Mouse (Mus musculus) embryonic facial prominence, embryonic 12.5 days (tissue): ENCODE results near the gene Hist1h2ab. TPM values are rescaled to one million over a fixed set of nuclear protein-coding genes. Genes with fewer than 3 reads are reported as not detected.
"Not testable (repeated sequence)": the region's sequence is repeated elsewhere in the genome, so short reads cannot be mapped to it uniquely, and the experiment has no call there.

ENCODE experiments used
- ATAC-seq: fragments of 200-750 bp; cut with Nextera tagmentation; 2 replicates; pipeline ENCODE4 v1.8.0; 2017; ENCODE audit not compliant: insufficient number of reproducible peaks, insufficient read depth, low FRiP score, low TSS enrichment
- H3K27ac ChIP-seq: fragments of 300-500 bp; sonication (generic); 2 replicates; pipeline ENCODE4 v1.5.1; 2016; ENCODE audit warnings: mild to moderate bottlenecking
- H3K27me3 ChIP-seq: fragments of 300-500 bp; sonication (generic); 2 replicates; pipeline ENCODE4 v1.6.1; 2016; ENCODE audit warnings: mild to moderate bottlenecking, moderate library complexity
- H3K36me3 ChIP-seq: fragments of 300-500 bp; sonication (generic); 2 replicates; pipeline ENCODE4 v1.6.1; 2016; ENCODE audit warnings: mild to moderate bottlenecking
- H3K4me1 ChIP-seq: fragments of 300-500 bp; sonication (generic); 2 replicates; pipeline ENCODE4 v1.6.1; 2016
- H3K4me2 ChIP-seq: fragments of 300-500 bp; sonication (generic); replicated peaks from 2 replicates; pipeline ENCODE4 v1.6.1; 2016; ENCODE audit warnings: mild to moderate bottlenecking, moderate library complexity
- H3K4me3 ChIP-seq: fragments of 300-500 bp; sonication (generic); 2 replicates; pipeline ENCODE4 v1.5.1; 2016; ENCODE audit warnings: mild to moderate bottlenecking
- H3K9ac ChIP-seq: fragments of 300-500 bp; sonication (generic); 2 replicates; pipeline ENCODE4 v1.6.1; 2016; ENCODE audit warnings: mild to moderate bottlenecking, moderate library complexity
- H3K9me3 ChIP-seq: fragments of 300-500 bp; sonication (generic); 2 replicates; pipeline ENCODE4 v1.6.1; 2016; ENCODE audit warnings: mild to moderate bottlenecking, moderate library complexity
- WGBS: fragments of 180-500 bp; shearing (Covaris S2); methylation state at CpG from one replicate; pipeline ENCODE4 v1.1.7; 2016; 5-methylcytosine and 5-hydroxymethylcytosine counted together
- polyA plus RNA-seq: library from polyadenylated mRNA; unstranded; fragments of >200 nt; fragmentation: Nextera tagmentation; extraction: Ambion mirVana; gene quantifications from 2 replicates; pipeline ENCODE4 v1.2.1, GENCODE M21; 2016

The Hist1h2ab gene
- polyA plus RNA-seq, 1 experiment from 2014 or later: 58.7 TPM

DNA sequence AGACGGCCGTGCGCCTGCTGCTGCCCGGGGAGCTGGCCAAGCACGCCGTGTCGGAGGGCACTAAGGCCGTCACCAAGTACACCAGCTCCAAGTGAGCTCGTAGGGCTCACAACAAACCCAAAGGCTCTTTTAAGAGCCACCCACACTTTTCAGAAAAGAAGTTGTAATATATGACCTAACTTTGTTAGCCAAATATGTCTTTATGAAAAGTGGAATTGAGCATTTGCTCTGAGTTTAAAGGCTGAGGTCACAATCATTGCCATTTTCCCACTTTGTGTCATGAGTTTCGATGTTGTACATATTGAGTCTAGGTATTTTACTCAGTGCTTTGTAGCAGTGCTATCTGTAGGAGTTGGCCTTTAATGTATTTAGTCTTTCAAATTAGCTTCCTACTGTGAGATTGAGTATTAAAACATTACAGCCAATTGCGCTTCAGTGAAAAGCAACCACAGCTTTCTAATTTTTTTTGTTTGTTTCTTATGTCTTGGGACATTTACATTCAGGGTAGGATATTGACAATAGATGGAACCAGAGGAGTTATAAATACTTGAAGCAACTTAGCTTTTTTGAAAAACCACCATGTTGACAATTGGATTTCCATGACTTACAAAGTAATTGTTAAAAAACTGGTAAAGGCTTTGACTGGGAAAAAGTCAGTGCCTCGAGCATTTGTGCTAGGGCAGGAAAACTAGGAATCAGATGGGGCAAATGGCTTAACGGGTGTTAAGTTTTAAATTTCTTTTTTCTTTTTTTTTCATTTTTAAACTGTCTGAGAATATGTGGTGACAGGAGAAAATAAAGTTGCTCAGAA is 3.6 kb upstream of the Hist1h2ab start:
- Histone ChIP-seq H3K36me3 (no peaks in the 10 kb centered on the region), H3K4me3 (peak overlapping the region; percentile 40), H3K9ac (peak overlapping the region; percentile 46), H3K4me1 (peaks cover 10% of the 10 kb centered on the region; the same call in 1 of the 2 replicates), H3K4me2 (peak overlapping the region; percentile 66), H3K9me3 (no peaks in the 10 kb centered on the region), H3K27me3 (no peaks in the 10 kb centered on the region), H3K27ac (peak overlapping the region; percentile 98)
- WGBS: 4% methylated on average over 13 of the region's 13 CpGs
- no peak for ATAC-seq

DNA sequence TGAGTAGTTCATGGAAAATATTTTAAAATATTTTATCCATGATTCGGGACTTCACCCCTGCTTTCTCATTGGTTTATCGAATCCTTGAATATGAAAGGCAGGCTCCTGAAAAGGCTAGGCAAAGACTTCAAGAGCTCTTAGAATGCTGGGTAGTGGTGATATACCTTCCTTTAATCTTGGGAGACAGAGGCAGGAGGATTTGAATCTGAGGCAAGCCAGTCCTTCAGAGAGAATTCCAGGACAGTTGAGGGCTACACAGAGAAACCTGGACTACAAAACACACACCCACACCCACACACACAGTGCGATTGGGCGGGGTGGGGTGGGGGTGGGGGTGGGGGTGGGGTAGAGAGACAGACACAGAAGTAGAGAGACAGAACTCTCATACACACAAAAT is 3.0 kb upstream of the Hist1h2ab start:
- H3K36me3 ChIP-seq: no peaks in the 10 kb centered on the region
- H3K9ac ChIP-seq: 0 out of 2 replicates have a peak overlapping the region, but pooled peaks have one; percentile 5
- WGBS: 7% methylated on average over 4 of the region's 4 CpGs
- H3K9me3 ChIP-seq: no peaks in the 10 kb centered on the region
- no peaks in the 10 kb centered on the region for H3K27me3 ChIP-seq
- no peak for ATAC-seq
- peak overlapping the region; percentile 66 for H3K4me2 ChIP-seq
- peak overlapping the region; percentile 9; the same call in 1 of the 2 replicates for H3K4me3 ChIP-seq
- peaks cover 10% of the 10 kb centered on the region; the same call in 1 of the 2 replicates for H3K4me1 ChIP-seq
- peak overlapping the region; percentile 98 for H3K27ac ChIP-seq

DNA sequence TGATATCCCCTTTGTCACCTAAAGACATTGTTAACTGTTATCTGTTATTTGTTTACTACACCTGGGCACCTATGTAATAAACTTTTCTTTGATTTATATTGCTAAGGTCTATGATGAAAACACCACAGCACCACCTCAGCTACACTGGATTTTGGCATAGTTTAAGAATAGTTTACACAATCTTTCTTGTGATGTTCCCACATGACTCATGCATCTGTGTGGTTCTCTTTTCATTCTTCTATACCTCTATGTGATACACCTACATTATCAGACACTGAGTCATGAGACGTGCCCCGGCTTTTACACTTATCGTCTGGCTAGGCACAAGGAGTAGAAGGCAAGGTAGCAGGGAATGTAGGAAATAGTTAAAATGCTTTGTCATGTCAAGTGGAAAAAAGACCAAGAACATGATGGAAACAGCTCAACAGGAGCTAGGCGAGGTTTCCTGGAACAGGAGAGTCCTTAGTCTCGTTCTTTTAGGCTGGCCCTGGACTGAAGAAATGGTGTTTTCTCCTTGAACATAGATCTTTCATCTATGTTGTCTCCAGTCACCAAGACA is 1.3 kb upstream of the Hist1h2ab start:
- peak overlapping the region; percentile 90 for H3K27ac ChIP-seq
- 89% methylated on average over 5 of the region's 5 CpGs for WGBS

DNA sequence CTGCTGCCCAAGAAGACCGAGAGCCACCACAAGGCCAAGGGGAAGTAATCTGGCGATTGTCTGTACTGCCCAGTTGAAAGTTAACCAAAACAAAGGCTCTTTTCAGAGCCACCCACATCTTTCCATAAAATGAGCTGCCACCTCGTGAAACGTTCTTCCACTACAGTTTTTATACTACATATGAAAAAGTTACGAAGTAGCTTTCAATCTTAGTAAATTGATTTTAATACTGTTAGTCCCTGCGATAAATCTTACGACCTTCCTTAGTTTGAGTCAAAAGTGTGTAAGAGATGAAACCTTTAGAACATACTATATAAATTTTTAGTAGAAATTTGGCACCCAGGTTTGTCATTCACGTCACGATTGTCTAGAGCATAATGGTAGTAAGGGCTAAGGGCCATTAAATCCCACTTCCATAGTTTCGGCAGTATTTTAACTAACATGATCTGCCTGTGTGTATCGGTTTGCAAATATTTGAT is 591 bp downstream of the Hist1h2ab start:
- Histone ChIP-seq H3K9me3 (no peaks in the 10 kb centered on the region), H3K4me2 (peak overlapping the region; percentile 55), H3K4me3 (peak overlapping the region; percentile 42), H3K27ac (peak overlapping the region; percentile 96), H3K27me3 (no peaks in the 10 kb centered on the region), H3K9ac (peak overlapping the region; percentile 58), H3K36me3 (no peaks in the 10 kb centered on the region), H3K4me1 (peaks cover 5% of the 10 kb centered on the region; the same call in 1 of the 2 replicates)
- WGBS: under 1% methylated on average over 11 of the region's 11 CpGs
- no peak for ATAC-seq

More for the DNA sequence above, 1.3 kb upstream of the Hist1h2ab start:
- no peaks in the 10 kb centered on the region for H3K9me3 ChIP-seq
- H3K4me3 ChIP-seq: no peak overlapping the region
- H3K9ac ChIP-seq: no peak overlapping the region
- no peak overlapping the region for H3K4me2 ChIP-seq
- no peaks in the 10 kb centered on the region for H3K36me3 ChIP-seq
- H3K27me3 ChIP-seq: no peaks in the 10 kb centered on the region
- ATAC-seq: no peak
- H3K4me1 ChIP-seq: peaks cover 5% of the 10 kb centered on the region; the same call in 1 of the 2 replicates

DNA sequence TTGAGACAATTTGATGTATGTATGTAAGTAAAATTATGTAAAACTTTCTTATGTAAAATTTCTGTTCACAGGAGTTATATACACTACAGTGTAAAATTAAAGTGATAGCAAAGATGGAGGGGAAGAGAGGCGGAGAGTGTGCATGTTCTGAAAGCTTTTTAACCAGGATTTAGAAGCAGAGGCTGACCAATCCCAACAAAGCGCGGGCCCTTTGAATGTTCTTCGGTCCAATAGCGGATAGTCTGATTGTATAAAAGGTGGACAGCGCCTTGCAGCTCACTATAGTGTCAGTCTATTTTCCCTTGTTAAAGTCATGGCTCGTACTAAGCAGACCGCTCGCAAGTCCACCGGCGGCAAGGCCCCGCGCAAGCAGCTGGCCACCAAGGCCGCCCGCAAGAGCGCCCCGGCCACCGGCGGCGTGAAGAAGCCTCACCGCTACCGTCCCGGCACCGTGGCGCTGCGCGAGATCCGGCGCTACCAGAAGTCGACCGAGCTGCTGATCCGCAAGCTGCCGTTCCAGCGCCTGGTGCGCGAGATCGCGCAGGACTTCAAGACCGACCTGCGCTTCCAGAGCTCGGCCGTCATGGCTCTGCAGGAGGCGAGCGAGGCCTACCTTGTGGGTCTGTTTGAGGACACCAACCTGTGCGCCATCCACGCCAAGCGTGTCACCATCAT is 1.3 kb downstream of the Hist1h2ab start, which contains the start of gene Hist1h3b:
Gene Hist1h3b, plus strand, starts transcription at position 201 of the 675 bp plus-strand sequence.
- Histone ChIP-seq H3K4me2 (peak within 1 kb of the TSS; percentile 57), H3K27ac (peak within 1 kb of the TSS; percentile 96), H3K4me3 (peak within 1 kb of the TSS; percentile 42), H3K9ac (peak within 1 kb of the TSS; percentile 59)
- 1% methylated on average over 22 of the region's 47 CpGs for WGBS
- H3K27me3 ChIP-seq, H3K4me1 ChIP-seq, H3K36me3 ChIP-seq, H3K9me3 ChIP-seq: not testable (repeated sequence)
- peak; percentile 88 for ATAC-seq

DNA sequence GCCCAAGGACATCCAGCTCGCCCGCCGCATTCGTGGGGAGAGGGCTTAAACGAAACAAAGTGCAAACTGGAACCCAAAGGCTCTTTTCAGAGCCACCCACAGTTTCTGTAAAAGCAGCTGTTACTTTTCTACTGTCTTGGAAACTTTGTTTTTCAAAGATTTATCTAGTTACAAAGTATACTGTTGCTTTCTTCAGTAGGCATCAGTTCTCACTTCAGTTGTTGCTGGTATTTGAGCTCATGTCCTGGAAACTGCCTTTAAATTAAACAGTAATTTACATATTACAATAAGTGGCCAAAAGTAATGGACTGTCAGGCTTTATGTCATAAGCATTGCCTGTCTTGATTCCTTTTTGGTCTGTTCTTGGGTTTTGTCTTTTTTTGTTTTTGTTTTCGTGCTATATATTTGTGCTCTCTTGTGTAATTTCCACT is 1.8 kb downstream of the Hist1h2ab start:
- peak overlapping the region; percentile 59 for H3K9ac ChIP-seq
- H3K36me3 ChIP-seq: no peaks in the 10 kb centered on the region
- no peaks in the 10 kb centered on the region for H3K27me3 ChIP-seq
- H3K4me3 ChIP-seq: peak overlapping the region; percentile 41
- ATAC-seq: no peak
- H3K4me1 ChIP-seq: peaks cover 5% of the 10 kb centered on the region; the same call in 1 of the 2 replicates
- WGBS: under 1% methylated on average over 6 of the region's 6 CpGs
- H3K27ac ChIP-seq: peak overlapping the region; percentile 88
- H3K9me3 ChIP-seq: no peaks in the 10 kb centered on the region
- peak overlapping the region; percentile 57 for H3K4me2 ChIP-seq

DNA sequence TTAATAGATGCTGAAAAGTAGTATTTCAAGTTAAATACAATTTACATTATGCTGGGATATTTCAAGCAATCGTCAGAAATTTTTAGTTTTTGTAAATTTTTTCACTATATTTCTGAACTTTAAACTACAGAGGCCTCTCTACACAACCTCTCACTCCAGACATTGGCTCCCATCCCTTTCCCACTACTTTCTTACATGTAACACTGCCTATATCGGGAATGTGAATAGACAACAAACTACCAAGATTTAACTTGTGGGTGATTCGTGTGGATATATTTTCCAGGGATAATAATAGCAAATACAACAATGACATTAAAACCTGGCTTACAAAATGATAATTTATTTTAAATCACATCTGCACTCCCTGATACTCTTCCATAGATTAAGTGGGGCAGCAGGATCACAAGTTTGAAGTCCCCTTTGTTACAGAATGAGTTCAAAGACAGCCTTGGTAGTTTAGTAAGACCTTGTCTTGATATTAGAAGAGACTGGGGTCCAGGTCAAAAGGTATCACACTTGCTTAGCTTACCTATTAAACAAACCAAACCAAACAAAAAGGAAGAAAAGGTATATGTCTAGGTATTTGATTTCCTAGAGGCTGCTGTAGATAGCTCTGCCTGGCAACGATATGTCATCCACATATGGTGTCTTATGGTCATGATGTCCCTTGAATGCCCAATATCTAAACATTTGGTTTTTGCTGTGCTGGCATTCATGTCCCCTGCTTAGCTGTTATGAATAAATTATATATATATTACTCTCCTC is 2.6 kb downstream of the Hist1h2ab start:
- WGBS: 52% methylated on average over 4 of the region's 4 CpGs
- H3K27me3 ChIP-seq: no peaks in the 10 kb centered on the region
- no peak for ATAC-seq
- H3K9ac ChIP-seq: no peak overlapping the region
- H3K4me1 ChIP-seq: no peaks in the 10 kb centered on the region
- H3K4me3 ChIP-seq: peak overlapping the region; percentile 41
- H3K4me2 ChIP-seq: peak overlapping the region; percentile 57
- no peaks in the 10 kb centered on the region for H3K9me3 ChIP-seq
- peak overlapping the region; percentile 88 for H3K27ac ChIP-seq
- H3K36me3 ChIP-seq: no peaks in the 10 kb centered on the region

DNA sequence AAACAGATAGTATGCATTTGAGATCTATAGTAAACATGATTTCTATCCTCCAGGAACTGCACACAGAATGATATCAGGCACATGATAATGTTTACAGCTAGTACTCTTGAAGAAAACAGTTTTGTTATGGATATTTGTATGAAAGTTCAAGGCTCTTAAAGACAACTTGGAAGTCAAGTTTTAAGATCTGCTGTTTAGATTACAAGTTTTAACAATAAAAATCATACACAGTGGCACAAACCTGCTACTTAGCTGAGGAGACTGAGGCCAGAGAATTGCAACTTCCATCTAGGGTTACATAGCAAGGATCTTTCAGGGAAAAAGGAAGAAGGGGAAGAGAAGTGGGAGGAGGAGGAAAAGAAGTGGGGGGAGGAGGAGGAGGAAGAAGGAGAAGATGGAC is 4.1 kb downstream of the Hist1h2ab start:
- H3K9ac ChIP-seq: no peak overlapping the region
- peaks cover 3% of the 10 kb centered on the region for H3K4me1 ChIP-seq
- H3K36me3 ChIP-seq: no peaks in the 10 kb centered on the region
- no peaks in the 10 kb centered on the region for H3K27me3 ChIP-seq
- H3K4me3 ChIP-seq: no peak overlapping the region
- H3K27ac ChIP-seq: peak overlapping the region; percentile 54
- H3K4me2 ChIP-seq: no peak overlapping the region
- ATAC-seq: no peak
- H3K9me3 ChIP-seq: no peaks in the 10 kb centered on the region

DNA sequence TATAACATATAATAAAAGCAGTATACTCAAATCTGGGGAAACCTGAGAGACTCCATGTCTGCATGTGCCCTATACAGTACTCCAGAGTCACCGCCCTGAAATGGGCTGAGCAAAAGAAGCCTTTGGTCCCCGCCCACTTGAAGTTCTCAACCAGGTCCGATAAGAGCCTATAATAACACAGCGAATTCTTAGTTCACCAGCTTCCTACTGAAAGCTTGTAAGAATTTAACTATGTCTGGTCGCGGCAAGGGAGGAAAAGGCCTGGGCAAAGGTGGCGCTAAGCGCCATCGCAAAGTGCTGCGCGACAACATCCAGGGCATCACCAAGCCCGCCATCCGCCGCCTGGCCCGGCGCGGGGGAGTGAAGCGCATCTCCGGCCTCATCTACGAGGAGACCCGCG is 5.9 kb downstream of the Hist1h2ab start, which contains the start of gene Hist1h4b:
Gene Hist1h4b, plus strand, starts transcription at position 224 of the 400 bp plus-strand sequence.
- ATAC-seq: peak; percentile 86
- Histone ChIP-seq H3K4me3 (peak within 1 kb of the TSS; percentile 42), H3K27me3 (no peaks in the 10 kb centered on the region), H3K9me3 (no peaks in the 10 kb centered on the region), H3K36me3 (no peaks in the 10 kb centered on the region), H3K4me1 (peaks cover 7% of the 10 kb centered on the region), H3K4me2 (peak within 1 kb of the TSS; percentile 61), H3K9ac (peak within 1 kb of the TSS; percentile 55), H3K27ac (peak within 1 kb of the TSS; percentile 95)
- 0% methylated on average over 20 of the region's 22 CpGs for WGBS

DNA sequence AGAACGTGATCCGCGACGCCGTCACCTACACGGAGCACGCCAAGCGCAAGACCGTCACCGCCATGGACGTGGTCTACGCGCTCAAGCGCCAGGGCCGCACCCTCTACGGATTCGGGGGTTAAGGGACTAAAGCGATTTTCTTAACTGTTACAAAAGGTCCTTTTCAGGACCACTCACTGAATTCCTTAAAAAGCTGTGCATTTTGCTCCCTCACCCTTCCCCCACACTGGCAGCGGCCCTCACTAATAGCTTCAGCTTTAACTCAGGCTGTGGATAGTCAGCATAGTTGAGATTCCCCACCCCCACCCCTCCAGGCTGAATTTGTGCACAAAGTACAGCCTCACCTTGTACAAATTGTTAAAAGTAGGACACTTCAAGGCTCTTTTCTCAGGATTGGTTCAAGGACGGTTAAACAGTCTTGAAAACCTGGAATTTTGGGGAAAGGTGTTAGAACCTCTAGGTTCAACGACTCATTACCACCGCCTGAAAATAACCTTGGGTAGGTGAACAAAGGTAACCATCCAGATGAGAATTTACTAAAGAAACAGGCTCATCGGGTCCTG is 6.4 kb downstream of the Hist1h2ab start:
- peak overlapping the region; percentile 61 for H3K4me2 ChIP-seq
- no peaks in the 10 kb centered on the region for H3K9me3 ChIP-seq
- peaks cover 7% of the 10 kb centered on the region for H3K4me1 ChIP-seq
- peak overlapping the region; percentile 95 for H3K27ac ChIP-seq
- no peaks in the 10 kb centered on the region for H3K27me3 ChIP-seq
- H3K9ac ChIP-seq: peak overlapping the region; percentile 55
- peak overlapping the region; percentile 42 for H3K4me3 ChIP-seq
- under 1% methylated on average over 17 of the region's 23 CpGs for WGBS
- no peak for ATAC-seq
- H3K36me3 ChIP-seq: no peaks in the 10 kb centered on the region
